Mouse (Mus musculus) midbrain, embryonic 10.5 days (tissue): ENCODE data around the gene Ifitm10. TPM values are rescaled to one million over a fixed set of nuclear protein-coding genes. Genes with fewer than 3 reads are reported as not detected.
A peak's percentile ranks its signal among the peaks of the same experiment; 100 is the strongest.
"Not testable (repeated sequence)": the region's sequence is repeated elsewhere in the genome, so short reads cannot be mapped to it uniquely, and the experiment has no call there.

Source experiments
- DNase-seq: peaks from one replicate; pipeline ENCODE4 v3.0.0-alpha.2; 2017; ENCODE audit warnings: low spot score
- H3K27ac ChIP-seq: fragments of 300-500 bp; sonication (generic); replicated peaks from 2 replicates; pipeline ENCODE4 v1.5.1; 2016; ENCODE audit warnings: mild to moderate bottlenecking
- H3K27me3 ChIP-seq: fragments of 300-500 bp; sonication (generic); 2 replicates; pipeline ENCODE4 v1.6.1; 2016; ENCODE audit warnings: low read depth, mild to moderate bottlenecking; ENCODE audit not compliant: poor library complexity, severe bottlenecking
- H3K36me3 ChIP-seq: fragments of 300-500 bp; sonication (generic); 2 replicates; pipeline ENCODE4 v1.6.1; 2016; ENCODE audit warnings: mild to moderate bottlenecking, moderate library complexity
- H3K4me1 ChIP-seq: fragments of 300-500 bp; sonication (generic); 2 replicates; pipeline ENCODE4 v1.6.1; 2016
- H3K4me3 ChIP-seq: fragments of 300-500 bp; sonication (generic); 2 replicates; pipeline ENCODE4 v1.5.1; 2016; ENCODE audit warnings: mild to moderate bottlenecking, moderate library complexity
- H3K9me3 ChIP-seq: fragments of 300-500 bp; sonication (generic); replicated peaks from 2 replicates; pipeline ENCODE4 v1.6.1; 2016; ENCODE audit warnings: mild to moderate bottlenecking
- WGBS: fragments of 180-500 bp; shearing (Covaris S2); methylation state at CpG from one replicate; pipeline ENCODE4 v1.1.7; 2016; 5-methylcytosine and 5-hydroxymethylcytosine counted together
- polyA plus RNA-seq: library from polyadenylated mRNA; unstranded; fragments of >200 nt; fragmentation: Nextera tagmentation; extraction: Ambion mirVana; gene quantifications from 2 replicates; pipeline ENCODE4 v1.2.1, GENCODE M21; 2016

The Ifitm10 gene
- polyA plus RNA-seq = 0.41 and 0.50 TPM in 2 replicates

DNA sequence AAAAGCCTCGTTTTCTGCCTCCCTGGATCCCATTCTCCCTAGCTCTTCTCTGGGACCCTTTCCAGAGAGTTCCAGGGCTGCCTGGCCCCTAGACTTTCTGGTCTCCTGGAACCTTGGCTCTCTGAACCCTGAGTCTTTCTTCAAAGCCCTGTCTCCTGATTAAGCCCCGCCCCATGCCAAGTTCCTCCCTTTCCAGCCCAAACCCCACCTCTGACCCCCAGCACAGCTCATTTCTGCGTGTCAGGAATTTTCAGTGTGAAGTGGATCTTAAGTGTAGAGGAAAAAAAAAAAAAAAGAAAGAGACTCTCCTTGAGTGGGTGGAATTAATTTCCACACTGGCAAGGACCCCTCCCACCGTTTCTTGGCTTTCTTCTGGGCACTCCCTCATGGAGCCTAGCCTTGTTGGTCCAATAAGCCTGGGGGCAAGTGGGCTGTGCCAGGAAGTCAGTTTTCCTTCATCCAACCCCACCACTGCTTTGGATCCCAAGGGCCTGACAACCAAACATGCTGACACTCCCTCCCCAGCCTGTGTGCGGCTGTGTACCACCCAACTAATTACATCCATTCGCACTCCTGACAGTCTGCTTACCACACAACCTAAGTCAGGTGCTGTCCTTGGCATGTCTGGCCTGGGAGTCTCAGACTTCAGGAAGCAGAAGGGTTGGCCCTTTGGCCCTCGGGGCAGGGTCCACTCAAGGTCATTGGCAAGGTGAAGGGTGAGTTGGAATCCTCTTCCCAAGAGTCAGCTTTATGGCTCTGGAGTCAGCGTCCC, at the start of gene Ifitm10:
Ifitm10 (minus strand) TSS at position 113 of the 772 bp plus-strand sequence.
- Histone ChIP-seq H3K9me3 (no peaks in the 10 kb centered on the region), H3K27ac (no peak within 1 kb of the TSS), H3K36me3 (peaks cover 38% of the 10 kb centered on the region), H3K4me1 (peaks cover 15% of the 10 kb centered on the region), H3K27me3 (peaks cover 55% of the 10 kb centered on the region), H3K4me3 (peak within 1 kb of the TSS; percentile 55; the same call in 1 of the 2 replicates)
- no peak for DNase-seq
- WGBS = 72% methylated on average over 8 of the region's 8 CpGs

GRCm38 (mm10) chr7:142421826-142422225, 48.3 kb upstream of the Ifitm10 start:
- Histone ChIP-seq H3K36me3 (no peaks in the 10 kb centered on the region), H3K27me3 (peaks cover 3% of the 10 kb centered on the region; the same call in 1 of the 2 replicates), H3K4me1 (0 out of 2 replicates have a peak, but pooled peaks cover 2% of the 10 kb centered on the region), H3K9me3 (no peaks in the 10 kb centered on the region), H3K4me3 (no peak overlapping the region), H3K27ac (no peak overlapping the region)
- no peak for DNase-seq
- 77% methylated on average over 2 of the region's 2 CpGs for WGBS

GRCm38 (mm10) chr7:142419887-142420286, 46.3 kb upstream of the Ifitm10 start:
- H3K4me1 ChIP-seq = no peaks in the 10 kb centered on the region
- WGBS = 82% methylated on average over 5 of the region's 5 CpGs

DNA sequence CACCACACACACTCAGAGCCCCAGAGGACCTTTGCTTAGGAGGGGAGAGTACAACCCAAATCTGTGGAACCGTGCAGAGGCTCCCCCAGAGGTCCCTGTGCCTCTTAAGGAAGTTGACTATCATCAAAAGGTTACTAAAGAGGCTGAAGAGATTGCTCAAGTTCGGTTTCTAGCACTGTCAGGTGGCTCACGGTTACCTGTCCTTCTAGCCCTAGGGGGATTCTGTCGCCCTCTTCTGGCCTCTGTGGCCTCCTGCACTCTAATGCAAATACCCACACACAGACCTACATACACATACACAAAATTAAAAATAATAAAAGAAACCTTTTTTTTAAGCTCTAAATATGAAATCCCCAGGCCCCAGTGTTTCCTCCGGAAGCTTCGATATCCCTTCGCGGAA, 45.1 kb upstream of the Ifitm10 start:
- no peak overlapping the region for H3K4me3 ChIP-seq
- no peaks in the 10 kb centered on the region for H3K27me3 ChIP-seq
- no peaks in the 10 kb centered on the region for H3K4me1 ChIP-seq
- H3K36me3 ChIP-seq = no peaks in the 10 kb centered on the region
- H3K27ac ChIP-seq = no peak overlapping the region
- no peaks in the 10 kb centered on the region for H3K9me3 ChIP-seq
- no peak for DNase-seq
- WGBS = 91% methylated on average over 8 of the region's 8 CpGs

More at GRCm38 (mm10) chr7:142419887-142420286, 46.3 kb upstream of the Ifitm10 start:
- DNase-seq = no peak
- Histone ChIP-seq H3K27ac (no peak overlapping the region), H3K4me3 (no peak overlapping the region), H3K27me3 (no peaks in the 10 kb centered on the region), H3K36me3 (no peaks in the 10 kb centered on the region), H3K9me3 (no peaks in the 10 kb centered on the region)

DNA sequence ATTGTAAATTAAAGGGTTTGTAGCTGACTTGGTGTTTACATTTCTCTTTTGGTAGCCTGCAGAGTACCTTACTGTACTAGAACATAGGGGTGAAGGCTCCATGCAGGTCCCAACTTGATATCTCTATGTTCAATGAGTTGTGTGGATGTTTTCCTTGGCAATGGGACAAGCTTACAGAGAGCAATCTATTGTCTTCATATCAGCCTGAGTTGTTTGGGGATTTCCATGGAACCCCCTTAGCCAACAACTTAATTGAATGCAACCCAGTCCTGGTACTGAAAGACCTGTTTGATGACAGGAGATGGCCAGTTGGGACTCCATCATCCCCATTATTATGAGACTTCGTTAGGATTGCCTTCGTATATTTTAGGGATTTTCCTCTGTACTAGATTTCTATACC, 44.5 kb upstream of the Ifitm10 start:
- Histone ChIP-seq H3K4me3 (no peak overlapping the region), H3K9me3 (no peaks in the 10 kb centered on the region), H3K27ac (no peak overlapping the region), H3K4me1 (no peaks in the 10 kb centered on the region), H3K36me3 (no peaks in the 10 kb centered on the region), H3K27me3 (no peaks in the 10 kb centered on the region)
- no peak for DNase-seq
- WGBS = 97% methylated on average over 2 of the region's 2 CpGs

DNA sequence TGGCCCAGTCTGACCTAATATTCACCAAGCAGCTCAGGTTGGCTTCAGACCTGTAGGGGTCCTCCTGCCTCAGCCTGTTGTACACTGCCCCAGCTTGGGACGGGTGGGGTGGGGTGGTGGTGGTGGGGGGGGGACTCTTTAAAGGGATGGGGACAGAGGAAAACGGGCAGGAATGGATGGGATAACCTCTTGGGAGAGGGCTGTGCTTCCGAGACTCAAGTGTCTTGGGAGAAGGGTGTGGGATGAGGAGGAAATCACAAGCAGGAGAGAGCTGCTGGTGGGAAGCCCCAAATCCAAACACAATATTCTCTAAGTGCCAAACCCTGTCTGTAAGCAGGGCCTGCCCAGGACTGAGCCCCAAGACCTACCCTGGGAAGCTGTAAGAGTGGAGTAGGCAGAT, 42.7 kb upstream of the Ifitm10 start:
- Histone ChIP-seq H3K27me3 (no peaks in the 10 kb centered on the region; the same call in 1 of the 2 replicates), H3K4me1 (no peaks in the 10 kb centered on the region), H3K9me3 (no peaks in the 10 kb centered on the region), H3K36me3 (no peaks in the 10 kb centered on the region), H3K4me3 (no peak overlapping the region), H3K27ac (no peak overlapping the region)
- 80% methylated on average over 3 of the region's 3 CpGs for WGBS
- no peak for DNase-seq

DNA sequence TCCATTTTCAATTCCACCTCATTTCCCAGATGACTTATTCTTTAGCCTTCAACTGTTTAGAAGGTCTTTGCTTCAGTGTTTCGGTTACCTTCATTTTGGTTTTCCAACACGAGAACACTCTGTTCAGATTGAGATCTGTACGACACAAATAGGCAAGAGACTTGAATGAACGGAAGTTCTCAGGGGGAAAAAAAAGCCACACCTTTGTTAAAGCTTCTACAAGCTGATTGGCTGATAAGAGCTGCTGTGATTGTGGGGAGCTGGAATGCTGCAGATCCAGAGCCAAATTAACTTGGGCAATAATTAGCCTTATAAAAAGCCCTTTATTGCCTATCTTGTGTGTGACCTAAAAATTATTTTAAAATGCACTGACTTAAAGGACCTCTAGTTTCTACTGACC, 41.8 kb upstream of the Ifitm10 start:
- Histone ChIP-seq H3K9me3 (no peaks in the 10 kb centered on the region), H3K4me1 (no peaks in the 10 kb centered on the region), H3K4me3 (no peak overlapping the region), H3K27ac (no peak overlapping the region), H3K27me3 (no peaks in the 10 kb centered on the region; the same call in 1 of the 2 replicates), H3K36me3 (no peaks in the 10 kb centered on the region)
- WGBS = 77% methylated on average over 4 of the region's 4 CpGs
- DNase-seq = no peak

DNA sequence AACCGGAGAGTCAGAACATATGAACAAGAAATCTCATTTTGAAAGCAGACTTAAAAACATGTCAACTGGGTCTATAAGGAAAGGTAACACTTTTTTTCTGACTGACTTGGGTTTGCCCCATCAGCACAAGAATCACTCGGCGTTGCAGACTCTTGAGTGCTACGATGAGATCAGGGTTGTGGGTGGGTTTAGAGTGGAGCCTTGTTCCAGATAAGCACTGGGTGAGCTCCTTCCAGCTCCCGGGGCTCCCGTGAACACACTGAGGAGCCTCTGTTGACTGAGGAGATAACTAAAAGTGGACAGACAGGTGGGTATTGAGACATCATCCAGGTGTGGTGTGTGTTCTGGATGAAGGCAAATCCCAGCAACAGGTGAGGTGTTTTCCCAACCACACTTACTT, 39.7 kb upstream of the Ifitm10 start:
- Histone ChIP-seq H3K4me3 (no peak overlapping the region), H3K27me3 (no peaks in the 10 kb centered on the region; the same call in 1 of the 2 replicates), H3K27ac (no peak overlapping the region), H3K36me3 (no peaks in the 10 kb centered on the region), H3K9me3 (no peaks in the 10 kb centered on the region), H3K4me1 (no peaks in the 10 kb centered on the region)
- no peak for DNase-seq
- WGBS = 95% methylated on average over 6 of the region's 6 CpGs

DNA sequence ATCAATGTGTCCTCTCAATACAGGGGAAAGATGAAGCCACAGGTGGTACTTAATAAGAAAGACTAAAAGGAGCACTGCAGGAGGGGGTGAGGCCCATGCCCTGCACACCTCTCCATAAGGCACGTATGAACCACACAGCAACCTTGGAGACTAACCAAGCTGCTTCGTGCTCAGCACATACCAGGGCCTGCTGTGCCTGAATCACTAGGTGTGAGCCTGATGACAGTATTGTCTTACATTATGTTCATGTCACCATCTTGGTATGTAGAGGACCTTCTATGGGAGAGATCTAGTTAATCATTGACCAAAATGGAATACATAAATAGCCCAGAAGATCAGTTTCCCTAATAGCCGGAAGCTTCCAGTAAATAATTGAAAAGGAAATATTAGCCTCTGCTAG, 36.0 kb upstream of the Ifitm10 start:
- no peaks in the 10 kb centered on the region for H3K4me1 ChIP-seq
- peaks cover 1% of the 10 kb centered on the region; the same call in 1 of the 2 replicates for H3K27me3 ChIP-seq
- no peak for DNase-seq
- H3K4me3 ChIP-seq = no peak overlapping the region
- WGBS = 83% methylated on average over 3 of the region's 3 CpGs
- no peak overlapping the region for H3K27ac ChIP-seq
- H3K9me3 ChIP-seq = no peaks in the 10 kb centered on the region
- H3K36me3 ChIP-seq = no peaks in the 10 kb centered on the region

DNA sequence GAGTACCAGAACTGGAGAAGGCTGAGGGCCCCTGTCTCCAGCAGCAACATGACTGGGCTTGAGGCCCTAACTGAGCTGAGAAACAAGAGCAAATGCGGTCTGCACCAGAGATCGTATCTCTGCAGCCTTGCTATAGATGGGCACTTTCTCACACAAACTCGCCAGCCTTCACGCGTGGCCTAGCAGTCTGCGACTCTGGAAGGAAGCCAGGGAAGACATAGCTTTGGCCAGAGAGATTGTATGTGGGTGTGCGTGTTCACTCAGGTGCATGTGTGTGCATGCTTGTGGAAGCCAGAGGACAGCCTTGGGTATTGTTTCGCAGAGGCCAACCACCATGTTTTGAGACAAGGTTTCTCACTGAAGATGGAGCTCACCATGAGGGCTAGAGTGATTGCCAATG, 35.1 kb upstream of the Ifitm10 start:
- Histone ChIP-seq H3K9me3 (no peaks in the 10 kb centered on the region), H3K27me3 (peaks cover 10% of the 10 kb centered on the region; the same call in 1 of the 2 replicates), H3K27ac (no peak overlapping the region), H3K36me3 (no peaks in the 10 kb centered on the region), H3K4me1 (no peaks in the 10 kb centered on the region), H3K4me3 (no peak overlapping the region)
- WGBS = 92% methylated on average over 8 of the region's 8 CpGs
- no peak for DNase-seq

DNA sequence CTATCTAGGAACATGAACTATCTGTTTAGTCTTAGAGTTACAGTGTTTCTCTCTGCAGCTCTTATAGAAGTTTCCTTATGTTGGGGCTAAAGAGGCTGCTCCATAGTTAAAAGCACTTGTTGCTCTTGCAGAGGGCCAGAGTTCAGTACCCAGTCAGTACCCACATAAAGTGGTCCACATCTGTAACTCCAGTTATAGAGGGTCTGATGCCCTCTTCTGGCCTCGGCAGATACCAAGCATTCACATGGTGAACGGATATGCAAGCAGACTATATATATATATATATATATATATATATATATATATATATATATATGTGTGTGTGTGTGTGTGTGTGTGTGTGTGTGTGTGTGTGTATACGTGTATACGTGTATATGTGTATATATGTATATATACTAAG, 34.4 kb upstream of the Ifitm10 start:
- no peak for DNase-seq
- Histone ChIP-seq H3K9me3 (no peaks in the 10 kb centered on the region), H3K27ac (no peak overlapping the region), H3K27me3 (peaks cover 14% of the 10 kb centered on the region), H3K36me3 (no peaks in the 10 kb centered on the region), H3K4me1 (no peaks in the 10 kb centered on the region), H3K4me3 (no peak overlapping the region)
- WGBS = 73% methylated on average over 4 of the region's 4 CpGs

DNA sequence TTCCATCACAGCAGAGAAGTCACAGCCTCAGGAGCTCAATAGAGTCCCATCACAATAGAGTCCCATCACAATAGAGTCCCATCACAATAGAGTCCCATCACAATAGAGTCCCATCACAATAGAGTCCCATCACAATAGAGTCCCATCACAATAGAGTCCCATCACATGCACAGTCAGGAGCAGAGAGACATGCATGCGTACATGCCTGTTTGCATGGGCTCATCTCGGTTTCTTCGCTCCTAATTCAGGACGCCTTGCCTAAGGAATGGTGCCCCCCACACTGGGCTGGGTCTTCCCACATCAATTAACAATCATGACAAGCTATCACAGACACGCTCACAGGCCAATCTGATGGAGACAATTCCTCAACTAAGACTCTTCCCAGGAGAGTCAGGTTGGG, 31.6 kb upstream of the Ifitm10 start:
- 88% methylated on average over 5 of the region's 5 CpGs for WGBS
- H3K4me1 ChIP-seq = peaks cover 11% of the 10 kb centered on the region
- H3K36me3 ChIP-seq, DNase-seq, H3K4me3 ChIP-seq, H3K9me3 ChIP-seq, H3K27ac ChIP-seq: not testable (repeated sequence)
- peaks cover 24% of the 10 kb centered on the region for H3K27me3 ChIP-seq

GRCm38 (mm10) chr7:142403591-142403990, 30.0 kb upstream of the Ifitm10 start:
- no peak for DNase-seq
- no peaks in the 10 kb centered on the region for H3K36me3 ChIP-seq
- no peak overlapping the region for H3K27ac ChIP-seq
- no peaks in the 10 kb centered on the region for H3K9me3 ChIP-seq
- H3K27me3 ChIP-seq = peaks cover 38% of the 10 kb centered on the region
- peaks cover 14% of the 10 kb centered on the region for H3K4me1 ChIP-seq
- no peak overlapping the region for H3K4me3 ChIP-seq
- WGBS = 86% methylated on average over 4 of the region's 4 CpGs
